Mouse (Mus musculus): ENCODE data around the gene Babam2.

GRCm38 (mm10) chr5:31963851-31964250 lies 266.4 kb downstream of the Babam2 start:
- TF ChIP-seq POLR2A (IDR thresholded peaks at IDR 0.05; ENCODE audit: low read depth, low read length) (no peak), CTCF (conservative IDR thresholded peaks at IDR 0.05; ENCODE audit: insufficient read depth, insufficient read length, low read depth, low read length) (no peak)

Data from kidney, adult 2 months (tissue).